Mouse (Mus musculus): ENCODE results near the gene Hepacam. TPM values are rescaled to one million over a fixed set of nuclear protein-coding genes. Genes with fewer than 3 reads are reported as not detected.

Hepacam gene
- polyA plus RNA-seq, 2 experiments, result 0.11 TPM; not detected in 1

GRCm38 (mm10) chr9:37401802-37402201 is 34.7 kb downstream of the Hepacam start, which contains the start of gene Robo4:
Gene Robo4, plus strand, starts transcription at chr9:37401897.
- no peak for TF ChIP-seq POLR2A (IDR thresholded peaks at IDR 0.05; ENCODE audit: borderline replicate concordance, extremely low read depth, insufficient read depth, insufficient read length)
- peak within 1 kb of the TSS; percentile 13; the same call in 1 of the 2 replicates for H3K4me3 ChIP-seq (replicated peaks; ENCODE audit: low read length)
- H3K4me1 ChIP-seq (ENCODE audit: control insufficient read depth, insufficient read depth, low read length), result no peaks in the 10 kb centered on the region
- H3K36me3 ChIP-seq (ENCODE audit: control insufficient read depth, insufficient read depth, low read length), result no peaks in the 10 kb centered on the region
- DNase-seq (ENCODE audit: low spot score), result no peak
- H3K9me3 ChIP-seq (ENCODE audit: control insufficient read depth, low read length), result no peaks in the 10 kb centered on the region
- 18% methylated on average over 7 of the region's 7 CpGs for WGBS
- H3K4me2 ChIP-seq (replicated peaks; ENCODE audit: low read depth, low read length, severe bottlenecking), result no peak within 1 kb of the TSS
- no peaks in the 10 kb centered on the region for H3K27me3 ChIP-seq (ENCODE audit: control insufficient read depth, insufficient read depth, low read length)
- H3K9ac ChIP-seq (ENCODE audit: low read depth, low read length, severe bottlenecking), result no peak within 1 kb of the TSS
- ATAC-seq (ENCODE audit: low FRiP score, low read depth), result no peak
- H3K27ac ChIP-seq (replicated peaks; ENCODE audit: low read depth, low read length), result no peak within 1 kb of the TSS

- H3K9me3 ChIP-seq (ENCODE audit: control insufficient read depth, low read length), result no peaks in the 10 kb centered on the region
- TF ChIP-seq POLR2A (IDR thresholded peaks at IDR 0.05; ENCODE audit: borderline replicate concordance, extremely low read depth, insufficient read depth, insufficient read length), result no peak
- no peak overlapping the region for H3K9ac ChIP-seq (ENCODE audit: low read depth, low read length, severe bottlenecking)
- WGBS, result 90% methylated on average over 7 of the region's 7 CpGs
- no peak overlapping the region for H3K4me2 ChIP-seq (replicated peaks; ENCODE audit: low read depth, low read length, severe bottlenecking)
- H3K36me3 ChIP-seq (ENCODE audit: control insufficient read depth, insufficient read depth, low read length), result no peaks in the 10 kb centered on the region
- H3K4me3 ChIP-seq (replicated peaks; ENCODE audit: low read length), result peak overlapping the region; percentile 13; the same call in 1 of the 2 replicates
- DNase-seq (ENCODE audit: low spot score), result no peak
- no peak for ATAC-seq (ENCODE audit: low FRiP score, low read depth)
- H3K4me1 ChIP-seq (ENCODE audit: control insufficient read depth, insufficient read depth, low read length), result no peaks in the 10 kb centered on the region
- H3K27me3 ChIP-seq (ENCODE audit: control insufficient read depth, insufficient read depth, low read length), result no peaks in the 10 kb centered on the region
- H3K27ac ChIP-seq (replicated peaks; ENCODE audit: low read depth, low read length), result no peak overlapping the region
Measured at GRCm38 (mm10) chr9:37402501-37402900, 35.4 kb downstream of the Hepacam start.

- Histone ChIP-seq H3K27ac (replicated peaks; ENCODE audit: low read depth, low read length) (no peak overlapping the region), H3K9me3 (ENCODE audit: control insufficient read depth, low read length) (no peaks in the 10 kb centered on the region), H3K4me2 (replicated peaks; ENCODE audit: low read depth, low read length, severe bottlenecking) (no peak overlapping the region), H3K27me3 (ENCODE audit: control insufficient read depth, insufficient read depth, low read length) (no peaks in the 10 kb centered on the region), H3K4me3 (replicated peaks; ENCODE audit: low read length) (peak overlapping the region; percentile 13; the same call in 1 of the 2 replicates), H3K9ac (ENCODE audit: low read depth, low read length, severe bottlenecking) (no peak overlapping the region), H3K4me1 (ENCODE audit: control insufficient read depth, insufficient read depth, low read length) (peaks cover 3% of the 10 kb centered on the region), H3K36me3 (ENCODE audit: control insufficient read depth, insufficient read depth, low read length) (no peaks in the 10 kb centered on the region)
- ATAC-seq (ENCODE audit: low FRiP score, low read depth) (no peak), DNase-seq (ENCODE audit: low spot score) (no peak)
- no peak for TF ChIP-seq POLR2A (IDR thresholded peaks at IDR 0.05; ENCODE audit: borderline replicate concordance, extremely low read depth, insufficient read depth, insufficient read length)
- 83% methylated on average over 7 of the region's 7 CpGs for WGBS
Measured at GRCm38 (mm10) chr9:37403011-37403410, 35.9 kb downstream of the Hepacam start.

GRCm38 (mm10) chr9:37406372-37406771 is 39.2 kb downstream of the Hepacam start:
- no peak overlapping the region for H3K27ac ChIP-seq (replicated peaks; ENCODE audit: low read depth, low read length)
- TF ChIP-seq POLR2A (IDR thresholded peaks at IDR 0.05; ENCODE audit: borderline replicate concordance, extremely low read depth, insufficient read depth, insufficient read length), result no peak
- H3K4me2 ChIP-seq (replicated peaks; ENCODE audit: low read depth, low read length, severe bottlenecking), result no peak overlapping the region
- ATAC-seq (ENCODE audit: low FRiP score, low read depth) (no peak), DNase-seq (ENCODE audit: low spot score) (no peak)
- no peaks in the 10 kb centered on the region for H3K36me3 ChIP-seq (ENCODE audit: control insufficient read depth, insufficient read depth, low read length)
- 0% methylated on average over 1 of the region's 1 CpGs for WGBS
- no peaks in the 10 kb centered on the region for H3K9me3 ChIP-seq (ENCODE audit: control insufficient read depth, low read length)
- peaks cover 3% of the 10 kb centered on the region for H3K4me1 ChIP-seq (ENCODE audit: control insufficient read depth, insufficient read depth, low read length)
- no peak overlapping the region for H3K4me3 ChIP-seq (replicated peaks; ENCODE audit: low read length)
- no peak overlapping the region for H3K9ac ChIP-seq (ENCODE audit: low read depth, low read length, severe bottlenecking)
- no peaks in the 10 kb centered on the region for H3K27me3 ChIP-seq (ENCODE audit: control insufficient read depth, insufficient read depth, low read length)

GRCm38 (mm10) chr9:37407850-37408502 is 40.8 kb downstream of the Hepacam start:
- no peak for DNase-seq (ENCODE audit: low spot score)
- no peaks in the 10 kb centered on the region for H3K27me3 ChIP-seq (ENCODE audit: control insufficient read depth, insufficient read depth, low read length)
- H3K4me2 ChIP-seq (replicated peaks; ENCODE audit: low read depth, low read length, severe bottlenecking), result no peak overlapping the region
- WGBS, result 11% methylated on average over 19 of the region's 19 CpGs
- no peak overlapping the region for H3K27ac ChIP-seq (replicated peaks; ENCODE audit: low read depth, low read length)
- no peaks in the 10 kb centered on the region for H3K9me3 ChIP-seq (ENCODE audit: control insufficient read depth, low read length)
- no peak for ATAC-seq (ENCODE audit: low FRiP score, low read depth)
- H3K9ac ChIP-seq (ENCODE audit: low read depth, low read length, severe bottlenecking), result no peak overlapping the region
- no peak overlapping the region for H3K4me3 ChIP-seq (replicated peaks; ENCODE audit: low read length)
- H3K4me1 ChIP-seq (ENCODE audit: control insufficient read depth, insufficient read depth, low read length), result peaks cover 3% of the 10 kb centered on the region
- TF ChIP-seq POLR2A (IDR thresholded peaks at IDR 0.05; ENCODE audit: borderline replicate concordance, extremely low read depth, insufficient read depth, insufficient read length), result no peak
- no peaks in the 10 kb centered on the region for H3K36me3 ChIP-seq (ENCODE audit: control insufficient read depth, insufficient read depth, low read length)

All from limb, embryonic 14.5 days (tissue).